Mouse (Mus musculus) liver, embryonic 12.5 days (tissue): ENCODE measurements at regions not wholly inside any gene's neighbourhood (a gene's known extent, or its start where the extent isn't known, plus 50 kb on each side); places are given as distances from the start of the nearest gene placed in this dataset.
"Not testable (repeated sequence)": the region's sequence is repeated elsewhere in the genome, so short reads cannot be mapped to it uniquely, and the experiment has no call there.

Source experiments
- ATAC-seq: fragments of 200-750 bp; cut with Nextera tagmentation; 2 replicates; pipeline ENCODE4 v1.8.0; 2017; ENCODE audit warnings: moderate number of reproducible peaks, mild to moderate bottlenecking, moderate library complexity
- H3K27ac ChIP-seq: fragments of 300-500 bp; sonication (generic); 2 replicates; pipeline ENCODE4 v1.5.1; 2016; ENCODE audit warnings: mild to moderate bottlenecking
- H3K27me3 ChIP-seq: fragments of 300-500 bp; sonication (generic); replicated peaks from 2 replicates; pipeline ENCODE4 v1.6.1; 2016; ENCODE audit warnings: mild to moderate bottlenecking, moderate library complexity
- H3K36me3 ChIP-seq: fragments of 300-500 bp; sonication (generic); 2 replicates; pipeline ENCODE4 v1.6.1; 2016; ENCODE audit warnings: mild to moderate bottlenecking, moderate library complexity
- H3K4me1 ChIP-seq: fragments of 300-500 bp; sonication (generic); 2 replicates; pipeline ENCODE4 v1.6.1; 2016
- H3K4me2 ChIP-seq: fragments of 300-500 bp; sonication (generic); 2 replicates; pipeline ENCODE4 v1.6.1; 2016; ENCODE audit warnings: mild to moderate bottlenecking, moderate library complexity
- H3K4me3 ChIP-seq: fragments of 300-500 bp; sonication (generic); 2 replicates; pipeline ENCODE4 v1.5.1; 2016; ENCODE audit warnings: mild to moderate bottlenecking, moderate library complexity
- H3K9ac ChIP-seq: fragments of 300-500 bp; sonication (generic); 2 replicates; pipeline ENCODE4 v1.6.1; 2016; ENCODE audit warnings: mild to moderate bottlenecking, moderate library complexity
- H3K9me3 ChIP-seq: fragments of 300-500 bp; sonication (generic); replicated peaks from 2 replicates; pipeline ENCODE4 v1.6.1; 2016; ENCODE audit warnings: mild to moderate bottlenecking, moderate library complexity
- WGBS: fragments of 180-500 bp; shearing (Covaris S2); methylation state at CpG from one replicate; pipeline ENCODE4 v1.1.7; 2016; ENCODE audit not compliant: insufficient replicate concordance; 5-methylcytosine and 5-hydroxymethylcytosine counted together

- 74% methylated on average over 6 of the region's 6 CpGs for WGBS
Observed at GRCm38 (mm10) chr4:110093040-110093820, 115.4 kb downstream of the Dmrta2 start.

DNA sequence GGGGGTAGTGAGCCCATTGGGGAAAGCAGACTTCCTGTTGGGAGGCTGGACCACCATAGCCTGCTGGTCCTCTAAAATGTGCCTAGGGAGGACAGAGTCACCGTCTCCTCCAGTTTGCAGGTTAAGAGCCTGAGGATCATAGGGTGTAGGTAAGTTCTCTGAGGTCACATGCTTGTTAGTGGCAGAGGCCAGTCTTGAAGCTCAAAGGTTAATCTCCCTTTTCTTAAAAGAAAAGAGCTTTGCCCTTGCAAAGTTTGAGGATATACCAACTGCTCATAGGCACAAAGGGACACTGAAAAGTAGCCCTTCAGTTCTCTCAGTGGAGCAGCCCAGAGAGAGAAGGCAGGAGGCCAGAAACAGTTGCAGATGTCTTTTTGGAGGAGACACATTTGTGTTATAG is 116.7 kb downstream of the Dmrta2 start:
- no peaks in the 10 kb centered on the region for H3K4me1 ChIP-seq
- no peak overlapping the region for H3K4me2 ChIP-seq
- no peak overlapping the region for H3K4me3 ChIP-seq
- ATAC-seq: no peak
- H3K9me3 ChIP-seq: 0 out of 2 replicates have a peak, but pooled peaks cover 5% of the 10 kb centered on the region
- WGBS: 65% methylated on average over 1 of the region's 1 CpGs
- H3K27me3 ChIP-seq: no peaks in the 10 kb centered on the region
- no peaks in the 10 kb centered on the region for H3K36me3 ChIP-seq
- no peak overlapping the region for H3K9ac ChIP-seq
- no peak overlapping the region for H3K27ac ChIP-seq

More at GRCm38 (mm10) chr4:110093040-110093820, 115.4 kb downstream of the Dmrta2 start:
- no peak overlapping the region for H3K4me3 ChIP-seq
- no peak overlapping the region for H3K4me2 ChIP-seq
- no peak for ATAC-seq
- H3K27ac ChIP-seq: no peak overlapping the region
- 0 out of 2 replicates have a peak, but pooled peaks cover 5% of the 10 kb centered on the region for H3K9me3 ChIP-seq
- H3K27me3 ChIP-seq: no peaks in the 10 kb centered on the region
- no peaks in the 10 kb centered on the region for H3K36me3 ChIP-seq
- H3K9ac ChIP-seq: no peak overlapping the region
- no peaks in the 10 kb centered on the region for H3K4me1 ChIP-seq

DNA sequence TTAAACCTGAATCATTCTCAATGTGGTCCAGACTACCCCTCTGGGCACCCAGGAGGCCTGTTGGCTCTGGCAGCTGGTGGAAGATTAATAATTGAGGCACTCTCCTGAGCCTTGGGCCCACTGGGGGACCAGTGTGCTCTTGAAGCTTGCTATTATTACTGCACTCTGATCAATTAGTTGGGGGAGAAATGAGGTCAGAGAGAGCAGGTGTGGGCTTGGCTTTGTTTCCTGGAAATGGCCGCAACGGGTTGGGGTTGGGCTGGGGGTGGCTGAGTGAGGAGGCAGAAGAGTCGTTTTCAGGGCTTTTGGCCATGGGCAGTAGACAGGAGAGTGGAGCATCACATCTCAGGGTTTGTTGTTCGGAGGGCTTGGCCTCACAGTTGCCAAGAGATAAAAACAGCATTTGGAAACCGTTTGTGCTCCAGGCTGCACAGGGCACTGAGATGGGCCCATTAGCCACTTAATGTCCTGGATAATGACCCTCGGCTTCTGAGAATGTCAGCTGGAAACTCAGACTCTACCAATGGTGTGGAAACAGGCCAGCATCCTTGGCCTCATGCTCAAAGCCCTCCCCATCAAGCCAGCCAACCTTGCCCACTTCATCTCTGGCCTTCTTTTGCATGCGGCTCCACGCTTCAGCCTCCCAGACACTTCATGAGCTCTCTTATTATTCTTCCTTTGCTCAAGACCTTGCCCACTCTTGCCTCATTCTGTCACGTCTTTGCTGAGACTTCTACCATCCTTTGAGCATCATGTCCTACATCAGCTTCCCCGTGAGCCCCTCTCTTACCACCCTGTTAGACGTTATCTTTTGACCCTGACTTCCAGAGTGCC is 118.1 kb downstream of the Dmrta2 start:
- no peak for ATAC-seq
- 58% methylated on average over 11 of the region's 11 CpGs for WGBS
- no peaks in the 10 kb centered on the region for H3K36me3 ChIP-seq

GRCm38 (mm10) chr4:110104119-110104518 is 126.3 kb downstream of the Dmrta2 start:
- H3K4me2 ChIP-seq, H3K36me3 ChIP-seq, ATAC-seq, H3K27ac ChIP-seq, H3K27me3 ChIP-seq, H3K9ac ChIP-seq, H3K4me3 ChIP-seq, H3K4me1 ChIP-seq, H3K9me3 ChIP-seq: not testable (repeated sequence)
- WGBS: 80% methylated on average over 6 of the region's 7 CpGs

More for the DNA sequence above, 118.1 kb downstream of the Dmrta2 start:
- H3K9ac ChIP-seq: no peak overlapping the region
- H3K27ac ChIP-seq: no peak overlapping the region
- no peaks in the 10 kb centered on the region for H3K4me1 ChIP-seq
- H3K4me2 ChIP-seq: no peak overlapping the region
- H3K27me3 ChIP-seq: no peaks in the 10 kb centered on the region
- H3K9me3 ChIP-seq: 0 out of 2 replicates have a peak, but pooled peaks cover 5% of the 10 kb centered on the region
- H3K4me3 ChIP-seq: no peak overlapping the region

- Histone ChIP-seq H3K4me3 (no peak overlapping the region), H3K4me2 (no peak overlapping the region), H3K36me3 (no peaks in the 10 kb centered on the region), H3K4me1 (no peaks in the 10 kb centered on the region), H3K27ac (no peak overlapping the region), H3K27me3 (no peaks in the 10 kb centered on the region), H3K9me3 (no peaks in the 10 kb centered on the region), H3K9ac (no peak overlapping the region)
- no peak for ATAC-seq
- WGBS: 57% methylated on average over 7 of the region's 7 CpGs
Observed at GRCm38 (mm10) chr4:110106620-110107243, 128.9 kb downstream of the Dmrta2 start.

- no peaks in the 10 kb centered on the region for H3K36me3 ChIP-seq
- H3K9me3 ChIP-seq: no peaks in the 10 kb centered on the region
- H3K4me3 ChIP-seq: no peak overlapping the region
- ATAC-seq: no peak
- 22% methylated on average over 9 of the region's 9 CpGs for WGBS
- H3K4me2 ChIP-seq: no peak overlapping the region
- H3K27me3 ChIP-seq: no peaks in the 10 kb centered on the region
- H3K9ac ChIP-seq: no peak overlapping the region
- H3K27ac ChIP-seq: no peak overlapping the region
- H3K4me1 ChIP-seq: no peaks in the 10 kb centered on the region
Observed at GRCm38 (mm10) chr4:110119438-110119837, 141.6 kb downstream of the Dmrta2 start.

DNA sequence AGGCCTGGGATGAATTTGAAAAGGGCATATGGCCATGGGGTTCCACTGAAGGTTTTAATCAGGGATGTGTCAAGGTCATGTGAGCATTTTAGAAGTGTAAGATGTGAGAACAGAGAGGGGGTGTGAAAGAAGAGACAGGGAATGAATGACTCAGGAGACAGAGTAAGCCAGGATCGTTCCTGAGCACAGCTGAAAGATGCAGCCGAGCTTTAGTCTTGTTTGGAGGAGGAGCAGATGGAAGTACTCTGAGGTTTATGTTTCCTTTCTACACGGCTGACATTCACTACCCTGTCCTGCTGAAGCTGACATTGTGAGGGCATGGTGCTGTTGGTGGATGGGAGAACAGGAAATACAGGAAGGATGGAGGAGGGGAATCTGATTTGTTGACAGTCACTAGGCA is 142.0 kb downstream of the Dmrta2 start:
- H3K4me1 ChIP-seq: no peaks in the 10 kb centered on the region
- H3K27me3 ChIP-seq: no peaks in the 10 kb centered on the region
- no peak overlapping the region for H3K9ac ChIP-seq
- ATAC-seq: no peak
- WGBS: 17% methylated on average over 3 of the region's 3 CpGs
- no peak overlapping the region for H3K4me3 ChIP-seq
- no peak overlapping the region for H3K4me2 ChIP-seq
- H3K27ac ChIP-seq: no peak overlapping the region
- no peaks in the 10 kb centered on the region for H3K9me3 ChIP-seq
- no peaks in the 10 kb centered on the region for H3K36me3 ChIP-seq

DNA sequence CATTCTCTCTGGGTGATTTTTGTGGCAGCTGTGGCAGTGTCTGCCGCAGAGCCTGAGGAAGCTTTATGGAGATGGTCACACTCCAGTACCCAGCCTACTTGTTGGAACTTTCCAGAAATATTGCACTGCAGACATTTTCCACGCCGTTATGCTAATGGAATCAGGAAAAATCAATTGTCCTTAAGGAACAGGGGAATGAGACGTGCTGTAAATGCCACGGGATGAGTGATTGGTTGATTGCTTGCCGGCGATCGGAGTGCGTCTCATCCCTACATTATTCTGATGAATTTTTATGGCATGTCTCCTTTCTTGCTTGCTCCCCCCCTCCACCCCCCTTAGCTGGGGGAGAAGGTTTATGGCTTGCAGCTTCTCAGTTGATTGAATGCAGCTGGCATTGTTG is 142.9 kb downstream of the Dmrta2 start:
- Histone ChIP-seq H3K4me1 (no peaks in the 10 kb centered on the region), H3K27ac (no peak overlapping the region), H3K4me3 (no peak overlapping the region), H3K27me3 (no peaks in the 10 kb centered on the region), H3K9ac (no peak overlapping the region), H3K9me3 (no peaks in the 10 kb centered on the region), H3K36me3 (no peaks in the 10 kb centered on the region), H3K4me2 (no peak overlapping the region)
- ATAC-seq: no peak
- 72% methylated on average over 9 of the region's 9 CpGs for WGBS

DNA sequence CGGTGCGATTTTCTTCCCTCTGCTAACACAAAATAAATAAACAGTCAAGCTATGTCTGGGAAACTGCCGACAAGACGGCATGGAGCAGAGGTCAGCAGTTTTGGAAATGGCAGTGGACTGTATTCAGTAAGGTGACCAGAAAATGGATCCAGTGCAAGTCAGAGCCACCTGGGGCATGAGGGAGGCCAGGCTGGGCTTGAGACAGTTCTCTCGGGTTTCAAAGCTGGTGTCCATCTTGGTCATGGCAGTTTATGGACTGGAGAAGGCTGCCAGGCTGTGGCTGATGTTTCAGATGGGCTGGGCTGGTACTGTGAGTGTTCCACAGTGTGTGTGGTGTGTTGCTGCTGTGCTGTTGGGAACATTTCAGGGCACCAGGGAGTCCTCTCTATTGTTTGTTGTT is 143.6 kb downstream of the Dmrta2 start:
- ATAC-seq: no peak
- Histone ChIP-seq H3K4me3 (no peak overlapping the region), H3K4me1 (no peaks in the 10 kb centered on the region), H3K27ac (no peak overlapping the region), H3K36me3 (no peaks in the 10 kb centered on the region), H3K27me3 (no peaks in the 10 kb centered on the region), H3K4me2 (no peak overlapping the region), H3K9ac (no peak overlapping the region), H3K9me3 (no peaks in the 10 kb centered on the region)
- 63% methylated on average over 5 of the region's 5 CpGs for WGBS

GRCm38 (mm10) chr4:110125067-110125784 is 147.4 kb downstream of the Dmrta2 start:
- no peak overlapping the region for H3K4me3 ChIP-seq
- 45% methylated on average over 6 of the region's 6 CpGs for WGBS
- ATAC-seq: no peak

GRCm38 (mm10) chr4:110127941-110128520 is 150.2 kb downstream of the Dmrta2 start:
- H3K36me3 ChIP-seq: no peaks in the 10 kb centered on the region
- H3K9ac ChIP-seq: no peak overlapping the region
- ATAC-seq: no peak
- 72% methylated on average over 3 of the region's 3 CpGs for WGBS
- H3K27ac ChIP-seq: no peak overlapping the region
- no peak overlapping the region for H3K4me2 ChIP-seq
- no peaks in the 10 kb centered on the region for H3K9me3 ChIP-seq
- H3K27me3 ChIP-seq: no peaks in the 10 kb centered on the region
- no peak overlapping the region for H3K4me3 ChIP-seq
- no peaks in the 10 kb centered on the region for H3K4me1 ChIP-seq

More at GRCm38 (mm10) chr4:110125067-110125784, 147.4 kb downstream of the Dmrta2 start:
- no peaks in the 10 kb centered on the region for H3K27me3 ChIP-seq
- H3K4me2 ChIP-seq: no peak overlapping the region
- no peak overlapping the region for H3K9ac ChIP-seq
- H3K27ac ChIP-seq: no peak overlapping the region
- no peaks in the 10 kb centered on the region for H3K9me3 ChIP-seq
- H3K36me3 ChIP-seq: no peaks in the 10 kb centered on the region
- H3K4me1 ChIP-seq: no peaks in the 10 kb centered on the region
